Mouse (Mus musculus): Measurements from ENCODE around the gene Tmprss11d.
"Not testable (repeated sequence)": the region's sequence is repeated elsewhere in the genome, so short reads cannot be mapped to it uniquely, and the experiment has no call there.

The Tmprss11d gene

GRCm38 (mm10) chr5:86373320-86373719 lies at the start of gene Tmprss11d:
Gene Tmprss11d, minus strand, starts transcription at chr5:86373420.
- in situ Hi-C loops (cut with MseI, MboI) = no loop called here

DNA sequence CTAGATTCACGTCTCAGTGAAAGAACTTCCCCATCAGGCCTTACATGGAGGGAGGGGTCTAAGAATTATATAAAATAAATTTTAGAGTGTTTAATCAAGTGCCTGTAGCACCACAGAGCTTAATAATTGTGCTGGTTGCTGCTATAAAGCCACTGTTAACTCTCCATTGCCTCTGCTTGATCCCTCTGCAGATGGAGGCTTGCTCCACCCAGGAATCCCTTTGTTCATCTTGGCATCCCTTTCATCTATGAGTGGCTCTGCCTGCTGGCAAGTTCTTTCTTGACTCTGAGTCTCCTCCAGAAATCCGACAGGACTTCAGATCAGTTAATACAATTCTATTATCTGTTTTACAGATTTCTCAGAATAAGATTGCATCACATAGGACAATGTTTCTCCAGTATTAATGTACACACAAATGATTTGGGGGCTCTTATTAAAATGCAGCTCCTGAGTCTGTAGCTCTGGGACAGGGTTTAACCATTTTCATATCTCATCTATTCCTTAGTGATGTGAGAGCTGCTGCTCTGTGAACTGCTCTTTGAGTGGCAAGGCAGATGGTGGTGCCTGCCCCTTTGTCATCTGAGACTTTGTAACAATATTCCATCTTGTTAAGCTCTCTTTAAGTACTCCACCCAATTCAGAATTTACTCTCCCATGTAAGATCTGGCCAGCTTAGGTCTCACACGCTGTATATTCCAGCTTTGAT lies 48.3 kb upstream of the Tmprss11d start:
- in situ Hi-C loops (cut with MseI, MboI) = no loop called here

- in situ Hi-C loops (cut with MseI, MboI) = loop anchor here (10.0 kb wide), 2 partner anchors 65 to 225 kb away; partner anchors contain the start of gene Gnrhr (in 1 of the 2)
Observed at GRCm38 (mm10) chr5:86419494-86419893, 46.3 kb upstream of the Tmprss11d start.

GRCm38 (mm10) chr5:86414280-86414679 lies 41.1 kb upstream of the Tmprss11d start:
- in situ Hi-C loops (cut with MseI, MboI) = loop anchor here (5.0 to 10.0 kb wide), 4 partner anchors 59 to 222 kb away; partner anchors contain the start of gene Gnrhr (in 1 of the 2)

GRCm38 (mm10) chr5:86410815-86411214 lies 37.6 kb upstream of the Tmprss11d start:
- in situ Hi-C loops (cut with MseI, MboI) = loop anchor here (5.0 to 10.0 kb wide), 4 partner anchors 56 to 219 kb away; partner anchors contain the start of gene Gnrhr (in 1 of the 2)

- in situ Hi-C loops (cut with MseI, MboI) = no loop called here
Observed at GRCm38 (mm10) chr5:86407941-86408340, 34.7 kb upstream of the Tmprss11d start.

DNA sequence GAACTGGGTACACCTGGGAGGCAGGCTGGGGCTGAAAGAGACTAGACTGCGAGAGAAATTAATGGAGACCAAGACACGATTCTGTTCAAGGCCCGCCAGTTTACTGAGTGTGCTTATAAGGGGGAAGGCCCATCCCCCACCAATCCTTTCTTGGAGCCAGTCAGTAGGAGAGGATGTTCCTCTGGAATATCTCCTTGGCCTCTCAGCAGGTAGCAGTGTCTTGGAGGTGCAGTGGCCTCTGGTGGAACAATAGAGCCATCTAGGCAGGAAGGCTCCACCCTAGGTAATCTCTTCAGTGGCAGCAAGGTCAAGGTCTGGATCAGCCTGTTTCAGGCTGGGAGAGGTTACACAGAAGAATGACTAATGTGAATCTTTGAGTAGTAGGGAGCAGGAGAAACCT lies 34.0 kb upstream of the Tmprss11d start:
- in situ Hi-C loops (cut with MseI, MboI) = no loop called here

DNA sequence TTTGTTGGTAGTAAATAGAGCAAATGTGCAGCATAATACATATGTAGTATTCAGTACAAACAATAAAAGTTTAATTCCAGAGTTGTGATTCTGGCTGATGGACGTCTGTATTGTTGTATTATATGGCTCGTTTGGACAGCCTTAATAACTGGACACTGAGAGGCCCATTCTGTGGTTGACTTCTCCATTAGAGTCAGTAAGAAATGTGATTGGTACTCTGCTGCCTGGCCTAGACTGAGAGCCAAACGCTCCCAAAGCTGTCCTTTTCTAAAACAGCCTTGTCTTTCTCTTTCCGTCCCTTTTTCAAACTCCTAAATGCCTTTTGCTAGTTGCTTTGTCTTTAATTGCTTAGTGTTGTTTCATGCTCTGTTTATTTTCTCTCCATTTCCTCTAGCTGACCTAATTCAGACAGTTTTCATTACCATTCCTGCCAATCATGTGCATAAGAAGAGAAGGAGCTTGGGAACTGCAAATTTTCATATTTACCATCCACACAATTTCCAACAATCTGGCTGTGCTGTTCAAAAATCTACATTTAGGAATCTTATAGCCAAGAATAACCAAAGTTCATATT lies 13.7 kb downstream of the Tmprss11d start:
- in situ Hi-C loops (cut with MseI, MboI) = loop anchor here in 1 of 2 experiments (10.0 kb wide), 1 partner anchor 55 kb away; no protein-coding TSS in a partner anchor

GRCm38 (mm10) chr5:86352966-86353365 lies 20.3 kb downstream of the Tmprss11d start:
- in situ Hi-C loops (cut with MseI, MboI) = loop anchor here (5.0 to 10.0 kb wide), 2 partner anchors 59 to 62 kb away; no protein-coding TSS in a partner anchor

DNA sequence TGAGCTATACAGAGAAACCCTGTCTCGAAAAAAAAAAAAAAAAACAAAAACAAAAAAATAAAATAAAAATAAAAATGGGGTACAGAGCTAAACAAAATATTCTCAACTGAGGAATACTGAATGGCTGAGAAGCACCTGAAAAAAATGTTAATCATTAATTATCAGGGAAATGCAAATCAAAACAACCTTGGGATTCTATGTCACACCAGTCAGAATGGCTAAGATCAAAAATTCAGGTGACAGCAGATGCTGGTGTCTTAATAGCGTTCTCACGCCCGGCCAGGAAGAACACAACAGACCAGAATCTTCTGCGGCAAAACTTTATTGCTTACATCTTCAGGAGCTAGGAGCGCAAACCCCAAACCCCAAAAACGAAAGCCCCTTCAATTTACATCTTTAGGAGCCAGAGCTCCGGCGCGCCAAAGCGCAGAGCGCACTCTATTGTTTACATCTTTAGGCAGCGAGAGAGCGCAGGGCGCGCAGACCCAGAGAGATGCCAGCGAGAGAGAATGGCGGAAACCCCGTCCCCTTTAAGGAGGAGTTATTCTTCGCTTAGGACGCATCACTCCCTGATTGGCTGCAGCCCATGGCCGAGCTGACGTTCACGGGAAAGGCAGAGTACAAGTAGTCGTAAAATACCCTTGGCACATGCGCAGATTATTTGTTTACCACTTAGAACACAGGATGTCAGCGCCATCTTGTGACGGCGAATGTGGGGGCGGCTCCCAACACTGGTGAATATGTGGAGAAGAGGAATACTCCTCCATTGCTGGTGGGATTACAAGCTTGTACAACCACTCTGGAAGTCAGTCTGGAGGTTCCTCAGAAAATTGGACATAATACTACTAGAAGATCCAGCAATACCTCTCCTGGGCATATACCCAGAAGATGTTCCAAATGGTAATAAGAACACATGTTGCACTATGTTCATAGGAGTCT lies 54.9 kb downstream of the Tmprss11d start:
- in situ Hi-C loops (cut with MseI, MboI) = not testable (repeated sequence)

DNA sequence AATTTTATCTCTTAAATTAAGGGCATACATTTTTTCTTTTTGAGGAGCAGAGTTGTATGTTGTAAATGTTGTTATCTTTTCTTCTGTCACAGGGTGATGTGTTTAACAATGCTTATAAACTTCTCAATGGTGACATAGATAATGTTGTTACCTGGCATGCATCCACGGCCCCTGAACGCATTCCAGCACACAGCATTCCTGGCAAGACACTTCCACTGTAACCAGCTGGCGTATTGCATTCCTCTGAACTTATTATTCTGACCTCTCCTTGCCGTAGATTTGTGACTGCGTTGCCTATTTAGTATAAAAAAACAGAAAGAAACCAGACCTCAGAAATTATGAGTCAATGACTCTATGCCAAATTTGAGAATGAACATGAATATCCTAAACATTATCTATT lies 67.1 kb downstream of the Tmprss11d start:
- in situ Hi-C loops (cut with MseI, MboI) = no loop called here

DNA sequence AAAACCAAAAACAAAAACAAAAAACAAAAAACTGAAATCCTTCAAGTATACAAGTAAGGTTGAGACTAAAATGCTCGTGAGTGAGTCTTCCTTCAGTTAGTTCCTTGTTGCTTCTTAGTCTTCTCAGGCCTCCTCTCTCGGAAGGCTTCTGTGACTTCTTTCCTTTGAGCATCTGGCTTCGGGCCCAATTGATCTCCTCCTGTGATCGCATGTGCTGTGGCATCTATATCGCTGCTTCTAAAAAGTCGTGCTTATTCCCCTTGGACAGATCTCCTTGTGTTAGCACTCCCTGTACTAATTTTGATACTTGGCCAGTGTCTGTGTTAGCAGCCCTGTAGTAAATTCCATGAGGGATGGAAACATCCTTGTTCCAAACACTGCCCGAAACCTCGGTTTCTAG lies 69.3 kb downstream of the Tmprss11d start:
- in situ Hi-C loops (cut with MseI, MboI) = no loop called here

GRCm38 (mm10) chr5:86289208-86289607 lies 84.0 kb downstream of the Tmprss11d start, which contains the start of gene Tmprss11c:
Gene Tmprss11c, minus strand, starts transcription at chr5:86289308.
- in situ Hi-C loops (cut with MseI, MboI) = no loop called here

Measured in mouse trophoblast stem cell (cell line).